Mouse (Mus musculus) cerebellum, postnatal 36 days (tissue): Measurements from ENCODE around the gene Skida1.

Experiments used
- DNase-seq, 2 experiments: peaks; one replicate each; pipeline ENCODE4 v3.0.0; 2021 to 2022; ENCODE audit warnings: mixed read lengths in 2 of 2

Gene Skida1

DNA sequence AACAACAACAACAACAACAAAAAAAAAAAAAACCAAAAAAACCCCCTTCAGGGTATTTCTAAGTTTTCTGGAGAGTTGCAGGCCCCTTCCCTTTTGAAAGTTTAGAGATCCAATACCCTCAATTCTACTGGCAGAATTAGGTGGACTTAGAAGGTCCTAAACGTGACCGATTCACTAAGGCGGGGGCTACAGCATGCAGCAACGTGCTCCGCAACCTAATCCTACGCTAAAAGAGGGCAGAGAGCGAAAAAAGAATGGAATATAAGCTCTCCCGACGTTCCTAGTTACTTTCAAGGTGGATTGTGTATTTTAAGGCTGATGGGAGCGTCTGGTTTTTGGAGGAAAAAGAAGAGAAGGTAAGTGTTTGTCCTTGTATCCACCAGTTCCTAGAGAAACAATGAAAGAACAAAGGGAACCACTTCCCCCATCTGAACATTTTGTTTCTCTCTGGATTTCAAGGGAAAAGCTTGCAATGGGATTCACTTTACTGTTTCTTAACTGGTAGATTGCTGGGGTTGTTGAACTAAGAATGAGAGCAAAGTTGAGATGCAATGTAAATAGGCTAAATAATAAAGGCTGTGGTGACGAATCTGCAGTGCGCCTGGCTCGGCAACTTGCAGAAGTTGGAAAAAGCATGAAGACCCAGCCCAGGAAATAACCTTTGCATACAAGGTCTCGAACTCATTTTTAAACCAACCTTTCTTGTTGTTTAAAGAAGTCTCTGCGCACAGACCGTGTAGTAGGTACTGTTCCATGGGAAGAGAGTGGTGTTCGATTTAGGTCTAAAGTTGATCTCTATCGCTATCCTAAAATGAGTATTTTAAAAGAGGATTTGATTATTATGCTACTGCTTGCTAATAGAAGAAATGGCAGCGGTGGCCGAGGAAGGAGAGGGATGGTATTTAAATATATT, 6.4 kb upstream of the Skida1 start, which contains the start of gene Mllt10:
Mllt10 (plus strand) TSS at position 222 of the 913 bp plus-strand sequence.
- no peak for DNase-seq

DNA sequence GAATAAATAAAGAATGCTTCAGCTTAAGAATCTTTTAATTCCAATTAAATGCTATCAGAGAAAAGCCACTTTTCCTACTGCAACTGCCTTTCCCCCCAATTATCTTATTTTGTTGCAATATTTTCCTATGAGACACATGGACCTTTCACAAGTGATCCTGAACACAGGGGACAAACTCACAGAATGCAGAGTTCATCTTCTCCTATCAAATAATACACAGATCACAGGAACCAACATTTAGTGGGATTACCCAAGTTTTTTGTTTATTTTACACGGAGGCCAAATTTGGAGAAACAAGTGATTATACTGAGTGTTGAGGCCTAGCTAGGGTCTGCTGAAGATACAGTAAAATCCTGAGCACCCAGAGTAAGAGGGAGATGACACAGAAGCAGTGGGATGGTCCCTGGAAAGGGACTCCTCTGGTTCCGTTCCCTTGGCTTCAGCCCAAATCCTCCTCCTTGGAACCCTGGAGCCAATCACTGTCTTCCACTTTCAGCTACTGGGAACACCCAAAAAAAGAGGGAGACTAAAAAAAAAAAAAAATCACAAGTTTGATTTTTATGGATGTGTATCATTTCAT, 5.2 kb upstream of the Skida1 start:
- no peak for DNase-seq

DNA sequence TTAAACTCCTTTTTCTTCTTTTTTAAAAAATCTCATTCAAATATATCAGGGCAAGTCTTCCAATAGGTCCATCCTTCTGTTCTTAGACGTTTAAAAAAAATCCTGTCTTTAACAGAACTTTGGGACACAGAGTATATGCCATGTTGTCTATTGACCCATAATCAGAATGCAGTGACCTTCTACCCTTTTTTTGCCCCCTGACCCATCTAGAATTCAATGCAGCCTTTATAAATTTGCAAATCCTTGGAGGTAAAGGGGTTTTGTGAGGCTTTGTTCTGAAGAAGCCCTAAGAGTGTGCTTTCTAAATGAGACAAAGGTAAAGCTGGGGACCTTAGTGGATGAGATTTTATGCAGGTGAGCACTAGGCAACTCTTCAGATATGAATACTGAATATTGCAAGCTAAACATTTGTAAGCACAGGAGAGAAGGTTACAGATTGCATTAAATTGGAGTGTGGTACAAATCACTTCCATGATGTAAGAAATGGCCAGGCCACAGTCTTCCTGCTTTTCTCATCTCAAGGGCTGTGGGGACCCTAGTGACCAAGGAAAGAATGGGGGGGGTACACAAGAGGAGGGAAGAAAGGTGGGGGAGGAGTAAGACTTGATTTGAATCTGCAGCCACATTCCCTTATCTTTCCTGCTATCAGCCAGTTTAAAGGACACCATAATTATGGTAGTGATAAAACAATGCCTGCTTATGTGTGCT, 4.5 kb upstream of the Skida1 start:
- no peak for DNase-seq

DNA sequence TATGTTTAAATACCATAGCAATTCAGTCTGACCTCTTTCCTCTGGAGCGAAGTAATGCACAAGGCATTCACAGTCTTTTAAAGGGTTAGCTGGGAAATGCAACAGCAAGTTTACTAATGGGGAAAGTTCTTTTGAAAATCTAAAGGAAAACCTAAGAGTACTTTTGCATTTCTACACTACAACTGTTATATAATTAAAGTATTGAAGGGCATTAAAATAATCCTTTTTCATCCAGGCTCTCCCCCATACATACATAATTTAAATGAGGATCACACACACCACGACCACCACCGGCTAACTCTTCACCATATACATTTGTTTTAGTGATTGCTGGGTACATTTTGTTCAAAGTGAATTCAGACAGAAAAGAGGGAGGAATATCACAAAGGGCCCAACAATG, 3.7 kb upstream of the Skida1 start:
- no peak for DNase-seq

DNA sequence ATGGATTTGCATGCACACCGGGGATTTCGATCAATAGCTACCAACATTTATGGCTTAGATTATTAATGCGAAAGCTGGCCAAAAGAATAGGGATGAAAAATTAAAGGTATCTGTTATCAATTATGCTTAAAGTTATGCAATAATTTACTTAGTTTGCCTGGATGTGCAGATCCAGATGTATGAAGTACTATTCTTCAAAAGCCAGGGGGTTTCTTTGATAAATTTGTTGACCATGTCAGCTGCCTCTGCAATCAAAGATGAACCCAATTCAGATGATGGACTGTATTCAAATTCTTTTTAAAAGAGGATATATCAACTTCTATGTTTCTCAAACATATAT, 3.0 kb upstream of the Skida1 start:
- DNase-seq, result no peak

DNA sequence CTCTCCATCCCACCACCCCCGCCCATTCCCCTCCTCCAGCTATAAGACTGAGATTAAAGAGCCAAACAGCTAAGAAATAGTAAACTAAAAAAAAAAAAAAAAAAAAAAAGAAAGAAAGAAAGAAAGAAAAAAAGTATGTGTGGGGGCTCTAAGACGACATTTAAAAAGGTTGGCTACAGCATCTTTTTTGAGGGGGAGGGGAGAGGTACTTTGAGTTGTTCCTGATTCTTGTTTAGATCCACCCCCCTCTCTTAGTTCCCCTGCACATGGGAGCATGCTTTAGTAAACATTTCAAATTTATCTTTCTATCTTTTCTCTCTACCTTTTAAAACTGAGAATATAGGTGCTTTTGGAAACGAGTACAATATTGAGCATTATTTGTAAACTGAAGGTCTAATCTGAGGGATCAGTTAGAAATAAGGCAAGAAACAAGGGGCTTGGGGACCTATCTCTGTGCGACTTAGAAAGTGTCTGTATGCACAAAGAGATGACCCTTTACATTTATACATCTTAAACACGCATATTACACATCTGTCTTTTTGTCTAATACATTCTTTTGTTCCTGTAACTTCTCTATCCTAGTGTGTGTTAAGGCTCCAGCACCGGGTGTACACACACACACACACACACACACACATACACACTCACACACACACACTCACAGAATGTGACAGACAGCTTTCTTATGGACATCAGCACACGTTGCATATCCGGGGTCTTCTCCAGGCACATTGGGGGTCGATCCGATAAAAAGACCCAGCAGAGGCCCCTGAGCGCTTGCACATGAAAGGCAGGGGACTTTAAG, 2.4 kb upstream of the Skida1 start:
- no peak for DNase-seq

DNA sequence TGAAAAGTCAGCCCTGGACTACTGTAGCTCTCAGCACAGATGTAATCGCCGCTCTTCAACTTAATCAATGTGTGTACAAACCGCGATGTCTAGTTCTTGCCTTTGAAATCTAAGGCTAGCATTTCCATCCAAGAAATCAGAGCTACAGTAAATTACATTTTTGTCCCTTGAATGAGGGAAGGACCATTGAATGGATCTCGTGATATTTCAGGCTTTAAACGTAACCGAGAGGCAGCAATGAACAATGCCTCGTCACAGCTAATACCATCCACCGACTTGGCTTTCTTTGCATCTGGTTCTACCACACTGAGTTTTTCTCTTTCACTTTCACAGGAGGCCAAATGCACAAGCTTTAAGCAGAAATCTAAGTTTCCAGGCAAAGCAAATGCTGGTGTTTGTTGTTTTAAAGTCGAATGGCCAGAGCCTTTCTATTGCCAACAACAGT, 1.7 kb upstream of the Skida1 start:
- no peak for DNase-seq

DNA sequence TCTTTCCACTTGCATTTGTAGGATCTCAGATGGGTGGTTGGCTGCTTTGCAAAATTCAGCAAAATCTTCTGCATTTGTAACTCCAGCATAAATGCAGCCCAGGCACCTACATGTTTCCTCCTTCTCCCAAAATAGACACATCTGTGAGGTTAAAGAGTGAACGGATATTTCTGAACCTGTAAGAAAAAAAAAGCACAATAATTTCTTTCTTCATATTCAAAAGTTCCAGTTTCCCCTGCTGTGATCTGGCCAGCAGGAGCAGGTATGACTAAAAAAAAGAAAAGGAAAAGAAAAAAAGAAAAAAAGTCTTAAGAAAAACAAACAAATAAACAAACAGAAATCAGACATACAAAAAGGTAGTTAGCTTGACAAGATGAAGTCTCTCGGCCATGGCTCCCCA, 1.2 kb upstream of the Skida1 start:
- DNase-seq, result no peak

DNA sequence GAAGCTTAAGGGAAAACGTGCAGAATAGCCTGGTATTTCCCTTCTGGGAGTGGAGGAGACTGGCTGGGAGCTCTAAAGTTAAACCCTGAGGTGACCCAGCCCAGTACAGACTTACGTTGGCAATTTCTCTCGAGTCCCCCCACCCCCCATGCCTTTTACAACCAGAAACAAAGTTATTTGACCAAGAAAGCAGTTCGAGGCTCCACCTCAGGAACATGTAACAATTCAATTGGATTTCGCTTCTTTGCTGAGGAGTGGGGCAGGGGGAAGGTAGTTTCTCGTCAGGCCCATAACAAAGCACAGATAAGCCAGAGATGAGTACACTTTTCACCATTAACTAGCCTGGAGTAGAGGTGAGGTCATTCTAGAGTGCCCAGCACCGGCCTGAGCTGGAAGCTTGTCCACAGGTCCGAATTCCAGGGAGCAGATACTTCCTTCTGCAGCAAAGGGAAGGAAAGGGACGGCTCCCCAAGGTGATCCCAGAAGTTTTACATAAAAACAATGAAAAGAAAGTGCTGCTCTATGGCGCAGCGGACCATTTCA, 499 bp upstream of the Skida1 start:
- DNase-seq, result no peak

DNA sequence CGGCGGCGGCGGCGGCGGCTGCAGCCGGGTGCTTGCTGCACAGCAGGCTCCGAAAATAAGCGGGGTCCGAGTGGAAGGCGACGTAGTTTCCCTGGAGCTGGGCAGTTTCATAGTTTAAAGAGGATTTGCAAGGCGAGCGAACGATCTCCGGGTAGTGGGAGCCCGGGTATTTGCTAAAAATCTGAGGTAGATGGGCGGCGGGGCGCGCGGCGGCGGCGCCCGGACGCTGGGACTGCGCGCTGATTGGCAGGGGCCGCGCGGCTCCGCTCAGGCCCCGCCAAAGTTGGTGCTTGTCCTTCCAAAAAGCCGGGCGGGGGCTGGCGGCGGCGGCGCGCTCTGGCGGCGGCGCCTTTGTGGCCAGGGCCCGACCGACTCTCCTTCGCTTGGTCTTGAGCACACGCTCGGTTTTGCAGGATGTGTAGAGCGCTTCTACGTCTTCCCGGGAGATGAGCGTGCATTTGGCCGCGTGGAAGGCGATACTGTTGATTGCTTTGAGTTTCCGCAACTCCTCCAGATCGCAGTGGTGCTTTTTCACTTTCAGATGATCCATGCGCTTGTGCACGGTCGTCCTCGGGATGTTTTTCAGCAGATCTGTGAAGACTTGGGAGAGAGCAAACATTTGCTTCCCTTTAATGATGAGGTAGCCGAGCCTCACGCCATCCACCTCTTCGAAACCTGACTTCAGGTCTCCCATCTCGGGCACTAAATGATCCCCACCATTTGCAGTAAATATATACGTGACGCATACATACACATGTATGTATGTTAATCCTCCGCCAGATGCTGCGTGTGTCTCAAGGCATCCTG, 1.0 kb downstream of the Skida1 start:
- peak; percentile 78 to 82 for DNase-seq

DNA sequence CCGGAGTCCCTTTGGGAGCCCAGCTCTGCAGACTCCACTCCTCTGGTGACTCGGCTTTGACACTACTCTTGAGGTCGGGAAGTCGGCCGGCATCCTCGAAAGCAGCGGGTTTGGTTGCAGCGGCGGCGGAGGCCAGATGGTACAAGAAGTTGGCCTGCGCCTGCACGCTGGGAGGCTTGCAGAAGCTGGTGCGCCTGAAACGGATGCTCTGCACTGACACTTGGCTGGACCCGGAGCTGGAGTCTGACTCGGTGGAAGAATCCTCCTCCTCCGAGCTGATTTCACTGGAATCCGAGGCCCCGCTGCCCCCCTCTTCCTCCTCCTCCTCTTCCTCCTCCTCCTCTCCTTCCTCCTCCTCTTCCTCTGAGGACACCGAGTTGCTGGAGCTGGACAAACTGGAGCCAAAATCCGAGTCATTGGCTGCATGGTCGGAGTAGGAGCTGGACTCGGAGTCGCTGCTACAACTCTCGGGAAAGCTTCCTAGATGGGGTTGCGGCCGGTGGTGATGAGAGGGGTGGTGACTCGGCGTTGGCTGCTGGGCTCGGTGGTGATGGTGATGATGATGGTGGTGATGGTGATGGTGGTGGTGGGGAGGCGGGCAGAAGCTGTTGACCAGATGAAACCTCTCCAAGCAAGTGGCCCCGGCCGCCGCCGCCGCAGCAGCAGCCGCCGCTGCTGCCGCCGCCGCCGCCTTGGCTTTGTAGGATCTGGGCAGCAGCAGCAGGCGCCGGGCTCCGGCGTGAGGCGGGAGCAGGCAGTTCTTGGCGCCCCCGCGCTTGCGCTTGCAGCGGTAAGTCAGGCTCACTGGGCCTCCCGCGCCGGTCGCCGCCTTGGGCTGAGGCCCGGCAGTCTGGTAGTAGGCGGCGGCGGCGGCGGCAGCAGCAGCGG, 1.8 kb downstream of the Skida1 start:
- DNase-seq, result peak; percentile 69 to 73

DNA sequence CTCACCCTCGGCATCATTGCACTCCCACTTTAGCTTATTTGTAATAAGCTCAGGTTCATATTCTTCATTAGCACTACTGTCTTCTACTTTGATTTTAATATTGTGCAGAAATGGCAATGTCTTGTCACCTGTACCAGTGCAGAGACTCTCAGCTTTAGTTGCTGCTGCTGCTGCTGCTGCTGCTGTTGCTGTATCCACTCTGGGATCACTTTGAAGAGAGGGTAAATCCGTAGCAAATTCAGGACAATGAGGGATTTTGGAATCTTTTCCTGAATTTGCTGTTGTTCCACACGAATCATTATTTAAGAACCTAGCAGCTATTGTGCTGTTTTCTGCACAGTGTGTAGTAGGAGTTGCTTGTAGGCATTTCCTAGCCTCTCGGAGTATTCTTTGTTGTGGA, 2.7 kb downstream of the Skida1 start:
- no peak for DNase-seq

DNA sequence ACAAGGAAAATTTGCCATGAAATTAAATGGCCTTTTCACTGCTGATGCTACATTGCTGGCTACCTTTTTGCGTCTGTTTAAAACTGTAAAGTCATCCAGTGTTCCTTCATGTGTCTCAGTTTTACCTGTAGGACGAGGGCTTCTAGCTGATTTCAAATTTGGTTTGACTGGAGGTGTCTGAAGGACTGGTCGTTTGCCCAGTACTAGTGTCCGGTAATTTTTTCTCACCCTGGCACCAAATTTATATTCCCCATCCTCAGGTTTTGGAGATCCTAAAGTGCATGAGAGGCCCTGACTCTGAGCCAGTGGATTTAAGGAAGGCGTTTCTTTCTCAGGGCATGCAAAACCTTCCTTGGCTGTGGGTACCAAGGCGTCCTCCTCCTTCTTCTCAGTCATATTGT, 3.1 kb downstream of the Skida1 start:
- no peak for DNase-seq

DNA sequence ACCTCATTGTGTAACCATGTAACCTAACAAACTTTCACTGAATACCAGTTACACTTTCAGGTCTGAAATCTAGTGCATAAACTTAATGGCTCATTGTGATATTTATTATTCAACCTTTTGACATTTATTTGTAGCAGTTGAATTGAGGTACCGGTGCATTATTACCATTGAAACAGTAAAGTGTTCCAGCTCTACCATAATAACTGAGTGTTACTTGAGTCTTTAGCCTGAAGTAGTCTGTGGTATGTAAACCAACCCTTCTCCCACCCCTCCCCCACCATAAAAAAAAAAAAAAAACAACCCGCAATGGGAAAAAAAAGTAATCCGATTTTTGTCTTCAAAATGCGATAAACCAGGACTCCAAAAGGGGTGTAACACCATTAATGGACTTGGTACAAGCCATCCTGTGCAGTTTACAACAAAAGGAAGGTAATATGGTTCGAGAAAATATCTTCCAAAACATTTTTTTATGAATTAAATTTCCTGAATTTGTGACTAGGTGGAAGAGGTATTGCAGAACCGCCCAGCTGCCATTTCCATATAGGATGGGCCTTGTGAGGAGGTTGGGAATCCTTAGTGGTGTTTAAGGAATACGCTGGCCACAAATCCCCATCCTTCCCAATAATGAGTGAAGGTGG, 3.6 kb downstream of the Skida1 start:
- DNase-seq, result no peak

DNA sequence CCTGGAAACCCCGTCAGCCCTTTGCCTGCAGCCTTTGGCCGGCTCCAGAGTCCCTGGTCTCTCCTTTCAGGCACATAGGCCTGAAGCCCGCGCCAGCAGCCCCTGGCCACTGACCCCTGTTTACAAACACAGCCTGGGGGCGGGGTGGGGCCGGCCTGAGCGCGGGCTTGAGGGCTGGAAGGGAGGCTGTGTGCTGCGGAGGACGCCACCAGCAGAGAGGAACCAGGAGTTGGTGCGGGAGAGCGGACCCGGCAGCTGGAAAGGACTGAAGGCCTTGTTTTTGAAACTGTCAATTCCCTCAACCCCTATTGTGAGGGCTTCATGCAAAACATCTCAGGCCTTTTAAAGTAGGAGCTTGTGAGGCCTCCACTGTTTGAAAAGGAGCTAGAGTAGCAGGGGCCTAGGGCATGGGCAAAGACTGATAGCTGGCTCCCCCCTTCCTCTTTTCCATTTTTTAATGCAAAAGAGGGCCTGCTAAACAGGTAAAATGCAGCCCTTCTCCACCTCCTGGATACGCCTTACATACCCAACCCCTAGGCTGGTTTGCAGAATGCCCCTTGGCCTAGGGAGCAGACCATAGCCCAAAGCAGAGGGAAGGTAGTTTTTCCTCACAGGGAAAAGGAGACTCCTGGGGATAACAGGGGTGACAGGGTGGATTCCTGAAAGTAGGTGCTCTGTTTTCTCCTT, 7.5 kb downstream of the Skida1 start:
- DNase-seq, result no peak

DNA sequence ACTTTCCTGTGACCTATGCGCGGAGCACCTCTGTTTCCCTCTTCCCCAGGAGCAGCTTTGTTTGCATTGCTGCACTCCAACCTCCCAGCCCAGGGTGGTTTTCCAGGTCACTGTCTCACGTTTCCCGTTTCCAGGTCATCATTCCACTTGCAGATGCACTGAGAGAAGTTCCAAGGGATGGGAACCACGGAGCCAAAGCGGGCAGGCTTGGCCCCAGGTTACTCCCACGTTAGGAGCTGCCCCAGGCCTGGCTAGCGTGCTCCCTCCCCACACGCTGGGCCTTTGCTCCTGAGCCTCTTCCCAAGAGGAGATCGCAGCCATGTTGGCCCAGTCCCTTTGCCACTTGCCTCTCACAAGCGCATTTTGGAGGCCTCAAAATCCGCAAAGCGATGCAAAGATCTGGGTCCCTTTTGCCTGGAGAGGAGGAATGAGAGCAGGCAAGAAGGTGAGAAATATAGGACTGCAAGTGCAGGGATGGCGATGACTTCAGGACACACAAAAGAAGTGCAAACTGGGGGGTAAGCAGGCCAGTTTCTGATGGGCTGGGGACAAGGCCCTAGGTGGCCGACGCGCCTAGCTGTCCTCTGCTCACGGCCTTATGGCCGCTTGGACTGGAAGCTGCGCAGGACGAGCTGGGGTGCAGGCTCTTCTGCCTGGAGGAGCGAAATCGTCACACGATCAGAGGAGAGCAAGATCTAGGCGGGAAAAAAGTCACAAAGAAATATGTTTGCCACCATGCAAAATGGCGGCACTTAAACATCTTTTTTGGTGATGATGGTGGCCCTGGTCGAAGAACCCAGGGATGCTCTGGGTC, 8.3 kb downstream of the Skida1 start:
- DNase-seq, result no peak

DNA sequence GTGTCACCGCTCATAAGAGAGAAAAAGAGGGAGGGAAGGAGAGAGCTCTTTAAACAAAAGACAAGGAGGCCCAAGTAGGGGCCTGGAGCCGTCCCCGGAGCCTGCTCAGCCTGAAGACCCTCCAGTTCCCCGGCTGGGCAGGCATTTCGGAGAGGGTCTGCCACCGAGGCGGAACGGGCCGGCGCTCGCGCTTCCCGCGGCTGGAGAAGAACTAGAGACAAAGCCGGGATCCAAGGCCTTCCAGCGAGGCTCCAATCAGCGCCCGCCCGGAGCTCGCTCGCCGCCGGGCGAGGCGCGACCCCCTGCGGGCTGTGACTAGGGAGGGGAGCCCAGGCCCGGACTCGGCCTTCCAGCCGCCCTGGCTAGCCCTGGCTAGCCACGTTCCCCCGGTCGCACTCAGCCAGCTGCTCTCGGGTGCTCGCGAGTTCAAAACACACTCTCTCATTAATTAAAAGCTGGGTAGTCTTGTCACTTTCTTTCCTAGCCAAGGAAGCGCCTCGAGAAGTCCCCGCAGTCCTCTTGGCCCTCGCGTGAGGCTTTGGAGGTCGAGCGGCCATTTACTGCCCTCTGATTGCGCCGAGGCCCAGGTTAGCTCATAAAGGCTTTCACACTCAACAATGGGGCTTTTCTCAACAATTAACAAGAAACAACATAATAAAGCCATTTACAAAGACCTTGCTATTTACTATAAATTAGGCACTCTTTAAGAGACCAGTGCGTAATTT, 9.1 kb downstream of the Skida1 start:
- no peak for DNase-seq

DNA sequence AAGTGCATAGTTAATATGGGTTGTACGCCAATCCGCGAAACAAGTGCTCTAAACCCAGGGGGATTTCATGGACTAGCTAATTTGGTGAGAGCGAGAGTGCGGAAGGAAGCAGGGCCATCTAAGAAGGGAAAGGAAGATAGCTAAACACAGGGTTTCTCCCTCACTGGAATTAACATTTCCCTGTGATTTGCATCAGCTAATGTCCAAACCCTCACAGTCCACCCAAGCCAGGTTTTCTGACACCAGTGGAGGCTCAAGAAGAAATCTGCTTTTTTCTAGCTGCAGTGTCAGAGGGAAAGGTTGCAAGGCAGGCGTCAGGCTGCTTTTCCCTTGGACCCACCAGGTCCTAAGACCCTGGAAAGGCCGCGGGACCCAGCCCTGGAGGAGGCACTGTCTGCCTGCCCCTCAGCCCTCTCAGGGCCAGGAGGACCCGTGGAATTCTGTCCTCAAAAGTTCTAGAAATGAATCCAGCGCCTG, 9.9 kb downstream of the Skida1 start:
- no peak for DNase-seq
